Mouse (Mus musculus) embryonic fibroblast, embryonic 13.5 days (primary cell): ENCODE measurements around the gene Pctp.

Experiments
- CTCF ChIP-seq: IDR thresholded peaks from 2 replicates; pipeline ENCODE4 v1.5.1; 2011; ENCODE audit warnings: mild to moderate bottlenecking, control low read depth, low read length, moderate library complexity, borderline replicate concordance; ENCODE audit not compliant: insufficient read depth
- POLR2A ChIP-seq: IDR thresholded peaks from 2 replicates; pipeline ENCODE4 v1.6.1; 2011; ENCODE audit warnings: low read depth, mild to moderate bottlenecking, control low read depth, low read length, moderate library complexity

DNA sequence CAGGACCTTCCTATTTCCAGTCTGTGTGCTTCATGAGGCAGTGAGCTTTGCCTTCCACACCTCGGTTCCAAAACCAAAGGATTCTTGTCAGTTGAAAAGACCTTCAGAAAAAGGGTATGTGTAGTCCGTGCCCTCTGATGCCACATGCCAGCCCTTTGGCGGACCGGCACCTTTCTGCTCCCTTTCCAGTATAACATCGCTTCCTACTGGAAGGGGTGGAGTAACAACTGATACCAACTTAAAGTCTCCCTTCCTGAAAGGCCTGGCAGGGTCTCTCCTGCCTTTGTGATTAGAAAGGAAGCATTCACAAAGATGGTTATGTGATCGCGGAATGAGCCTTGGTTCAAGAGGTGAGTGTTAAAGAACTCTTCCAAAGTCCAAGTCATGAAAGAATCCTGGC, 47.3 kb upstream of the Pctp start:
- TF ChIP-seq POLR2A: no peak
- no peak for TF ChIP-seq CTCF
